Mouse (Mus musculus) ES-CJ7 (cell line): ENCODE measurements around the gene Atp11a.

Source experiments
- DNase-seq: peaks from one replicate; pipeline ENCODE4 v3.0.0; 2011; ENCODE audit warnings: low read depth, low spot score

Atp11a gene

DNA sequence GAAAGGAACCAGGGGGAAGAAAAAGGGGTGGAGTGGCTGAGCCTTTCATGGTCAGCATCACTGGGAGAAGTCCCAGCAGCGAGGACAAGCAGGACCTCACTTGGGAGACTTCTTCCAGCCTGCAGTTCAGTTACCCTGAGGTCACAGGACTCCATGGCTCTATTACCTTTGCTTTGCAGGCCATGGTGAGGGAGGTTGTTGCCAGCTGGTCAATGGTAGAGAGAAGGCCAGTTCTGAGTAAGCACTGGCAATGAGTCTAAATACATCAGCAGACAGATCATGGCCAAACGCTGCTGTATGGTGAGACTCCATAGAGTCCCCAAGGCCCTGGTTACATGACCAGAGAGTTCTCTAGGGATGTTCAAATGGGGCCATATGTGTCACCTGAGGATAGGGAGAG lies 15.5 kb downstream of the Atp11a start:
- DNase-seq, result no peak

- no peak for DNase-seq
These were observed 17.1 kb downstream of the Atp11a start for GRCm38 (mm10) chr8:12773914-12774313.

GRCm38 (mm10) chr8:12774872-12775298 lies 18.1 kb downstream of the Atp11a start:
- no peak for DNase-seq

GRCm38 (mm10) chr8:12775302-12775975 lies 18.6 kb downstream of the Atp11a start:
- DNase-seq, result no peak

DNA sequence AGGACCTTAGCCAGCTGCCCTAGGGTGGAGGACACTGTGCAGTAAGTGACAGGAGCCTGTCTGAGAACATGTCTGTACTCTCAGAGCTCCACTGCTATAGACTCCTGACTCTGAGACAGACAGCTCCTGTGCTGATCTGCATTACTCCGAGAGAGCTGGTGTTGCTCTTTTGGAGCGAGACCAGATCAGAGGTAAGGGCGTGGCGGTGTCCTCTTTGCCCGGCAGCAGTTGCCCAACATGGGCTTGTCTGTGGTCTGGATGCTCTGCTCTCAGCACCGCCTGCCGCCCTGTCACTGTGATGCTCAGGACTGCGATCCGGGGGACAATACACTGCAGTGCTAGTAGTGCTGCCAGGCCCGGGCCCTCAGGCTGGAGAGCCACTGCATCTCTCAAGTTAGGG lies 19.4 kb downstream of the Atp11a start:
- no peak for DNase-seq

DNA sequence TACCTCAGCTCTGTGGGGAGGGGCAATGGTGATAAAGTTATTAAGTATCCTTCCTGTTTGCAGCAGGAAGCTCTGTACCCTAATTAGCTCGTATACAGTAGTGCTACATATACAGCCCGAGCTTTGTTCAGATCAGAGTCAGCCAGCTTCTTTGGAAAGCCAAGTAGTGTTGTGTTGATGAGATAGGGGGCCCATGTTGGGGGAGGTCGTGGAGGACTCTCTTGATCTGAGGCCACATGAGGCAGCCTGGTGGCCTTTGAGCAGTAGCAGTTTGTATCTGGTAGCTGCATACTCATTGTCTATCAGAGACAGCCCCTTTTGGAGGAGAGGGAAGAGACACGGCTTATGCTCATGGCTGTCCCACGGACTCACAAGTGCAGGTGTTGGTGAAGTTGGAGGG lies 20.4 kb downstream of the Atp11a start:
- no peak for DNase-seq

DNA sequence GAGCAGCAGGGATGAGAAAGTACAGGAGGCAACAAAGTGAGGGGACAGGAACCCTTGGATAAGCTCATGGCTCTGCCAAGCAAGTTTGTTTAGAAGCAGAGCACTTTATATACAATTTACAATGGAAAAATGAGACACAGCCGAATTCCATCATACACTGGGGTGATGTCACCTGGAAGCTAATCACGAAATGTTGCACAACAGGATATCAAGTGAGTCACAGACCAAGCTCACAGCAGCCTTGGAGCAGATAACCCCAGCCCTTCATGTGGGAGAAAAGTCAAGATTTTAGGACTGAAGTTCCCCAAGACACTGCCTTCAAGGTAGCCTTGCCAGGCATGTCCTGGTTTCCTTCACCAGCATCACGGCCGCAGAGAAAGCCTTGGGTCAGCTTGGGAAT lies 22.7 kb downstream of the Atp11a start:
- DNase-seq, result no peak

- no peak for DNase-seq
These were observed 28.7 kb downstream of the Atp11a start for GRCm38 (mm10) chr8:12785508-12785907.

- DNase-seq, result no peak
These were observed 29.6 kb downstream of the Atp11a start for GRCm38 (mm10) chr8:12786261-12786957.

GRCm38 (mm10) chr8:12786958-12787301 lies 30.1 kb downstream of the Atp11a start:
- no peak for DNase-seq

GRCm38 (mm10) chr8:12787427-12787826 lies 30.6 kb downstream of the Atp11a start:
- no peak for DNase-seq

DNA sequence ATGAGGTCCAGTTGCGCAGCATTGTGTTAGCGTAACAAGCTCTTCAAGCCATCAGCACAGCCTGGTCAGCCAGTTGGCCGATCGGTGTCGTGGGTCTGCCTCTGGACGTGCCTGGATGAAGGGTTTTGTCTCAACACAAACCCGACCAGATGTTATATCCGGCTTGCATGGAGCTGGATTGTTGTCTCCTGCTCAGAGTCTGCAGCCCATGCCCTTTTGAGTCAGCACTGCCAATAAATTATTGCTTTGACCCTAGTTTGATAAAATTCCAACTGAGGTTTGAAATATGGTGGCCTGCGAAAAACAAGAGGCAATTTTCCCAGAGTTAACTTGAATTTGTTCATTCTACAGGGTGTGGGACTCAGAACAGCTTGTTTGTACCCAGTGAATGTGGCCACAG lies 31.9 kb downstream of the Atp11a start:
- no peak for DNase-seq

- DNase-seq, result no peak
These were observed 38.3 kb downstream of the Atp11a start for GRCm38 (mm10) chr8:12795011-12795671.

- no peak for DNase-seq
These were observed 42.3 kb downstream of the Atp11a start for GRCm38 (mm10) chr8:12799099-12799498.

DNA sequence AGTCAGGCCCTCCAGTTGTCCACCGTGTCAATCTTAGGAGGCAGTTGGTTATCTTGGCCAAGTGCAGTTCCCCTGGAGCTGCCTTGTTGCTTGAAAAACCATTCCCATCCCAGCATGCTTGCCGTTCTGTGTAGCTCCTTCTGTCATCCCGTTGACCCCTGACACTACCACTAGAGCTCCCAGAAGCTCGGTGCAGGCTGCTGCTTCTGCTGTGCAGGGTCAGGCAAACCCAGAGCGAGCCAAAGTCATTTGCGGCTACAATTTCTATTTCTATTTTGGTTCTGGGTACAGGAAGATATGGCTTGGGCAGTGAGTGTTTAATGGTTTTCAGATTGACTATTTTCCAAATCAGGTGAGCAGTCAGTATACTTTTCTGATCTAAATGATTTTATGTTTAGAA lies 43.0 kb downstream of the Atp11a start:
- DNase-seq, result no peak

DNA sequence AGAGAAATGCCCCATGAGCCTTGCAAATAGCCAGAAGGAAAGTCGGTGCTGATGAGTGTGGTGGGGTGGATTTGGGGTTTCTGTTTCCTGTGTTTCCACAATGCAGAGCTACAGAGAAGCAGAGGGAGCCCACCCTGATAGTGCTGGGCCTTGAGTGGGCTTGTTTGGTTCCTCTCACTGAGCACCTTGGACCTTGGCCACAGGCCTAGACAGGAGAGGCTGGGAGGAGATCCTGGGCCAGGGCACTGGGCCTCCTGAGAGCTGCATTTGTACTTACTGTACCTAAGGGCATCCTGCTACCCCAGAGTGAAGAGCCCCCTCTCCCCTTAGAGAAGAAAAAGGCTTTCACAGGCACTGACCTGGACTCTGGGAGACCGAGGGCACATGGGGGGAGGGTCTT lies 43.4 kb downstream of the Atp11a start:
- DNase-seq, result no peak

- no peak for DNase-seq
These were observed 44.8 kb downstream of the Atp11a start for GRCm38 (mm10) chr8:12801586-12801985.

- DNase-seq, result no peak
These were observed 46.3 kb downstream of the Atp11a start for GRCm38 (mm10) chr8:12803121-12803520.

DNA sequence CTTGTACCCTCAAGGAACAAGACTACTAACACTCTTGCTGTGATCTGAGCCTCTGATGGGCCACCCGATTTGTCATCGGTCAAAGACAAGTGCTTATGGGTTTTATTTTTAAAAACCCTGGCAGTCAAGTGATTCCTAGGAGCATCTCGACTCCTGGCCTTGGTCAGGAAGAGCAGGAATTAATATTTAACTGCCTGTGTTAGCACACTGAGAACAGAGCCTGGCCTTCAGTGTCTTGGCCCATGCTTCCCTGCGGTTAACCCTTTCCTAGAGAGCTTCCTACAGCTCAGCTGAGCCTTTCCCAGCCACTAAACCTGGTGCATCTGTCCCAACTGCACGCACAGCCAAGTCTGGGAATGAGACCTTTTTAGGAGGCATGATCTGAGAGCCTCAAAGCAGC lies 48.1 kb downstream of the Atp11a start:
- no peak for DNase-seq

GRCm38 (mm10) chr8:12805569-12805968 lies 48.8 kb downstream of the Atp11a start:
- no peak for DNase-seq

GRCm38 (mm10) chr8:12808018-12808417 lies 51.2 kb downstream of the Atp11a start:
- no peak for DNase-seq

GRCm38 (mm10) chr8:12809516-12809915 lies 52.7 kb downstream of the Atp11a start:
- DNase-seq, result no peak

DNA sequence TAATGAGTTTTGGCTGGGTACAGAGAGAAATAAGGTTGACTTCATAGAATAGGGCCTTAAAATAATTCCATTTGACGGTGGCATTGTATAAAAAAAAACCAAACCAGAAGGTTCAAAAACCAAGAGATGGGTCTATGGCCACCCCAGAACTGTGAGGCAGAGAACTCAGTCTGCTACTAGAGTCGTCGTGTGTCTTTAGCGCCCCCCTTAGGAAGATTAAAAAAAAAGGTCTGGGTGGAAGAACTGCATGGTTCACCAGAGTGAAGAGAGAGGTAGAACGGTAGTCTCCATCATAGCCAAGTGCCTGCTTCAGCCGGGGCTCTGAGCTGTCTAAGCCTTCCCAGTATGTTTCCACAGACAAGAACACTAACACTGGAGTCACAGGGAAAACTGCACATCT lies 54.4 kb downstream of the Atp11a start:
- DNase-seq, result peak; percentile 19
